Comparison of ENCODE assay signal across 8 mouse cellular contexts in the genomic region with DNA sequence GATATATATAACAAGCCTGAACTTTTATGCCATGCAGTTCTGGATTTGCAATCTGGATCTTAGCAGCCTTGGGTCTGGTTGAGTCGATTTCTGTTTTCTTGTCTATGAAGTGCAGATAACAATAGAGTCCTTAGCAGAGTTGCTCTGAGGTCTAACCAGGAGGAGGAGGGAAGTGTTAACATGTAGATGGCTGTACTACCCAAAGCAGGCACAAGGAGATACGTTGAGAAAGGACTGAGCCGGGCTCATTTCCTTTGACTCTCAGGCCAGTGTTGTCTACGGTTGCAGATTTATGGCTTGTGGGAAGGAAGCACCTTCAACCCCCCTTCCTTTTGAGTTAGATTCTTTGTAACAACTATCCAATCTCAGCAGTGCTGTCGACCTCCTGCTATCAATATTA. TPM values are rescaled to one million over a fixed set of nuclear protein-coding genes. Genes with fewer than 3 reads are reported as not detected.
DNase-seq lines count a peak whose midpoint lies in the region; ATAC-seq and TF ChIP-seq lines count a peak whose summit lies in the region.

No protein-coding gene starts in this region.

- WGBS in embryonic facial prominence, embryonic 12.5 days, result 74% methylated on average over 5 of the region's 5 CpGs

- peaks cover 12% of the 10 kb centered on the region for H3K4me1 ChIP-seq in testis, adult 2 months (ENCODE audit: control insufficient read depth, insufficient read depth, low read length)
- H3K4me1 ChIP-seq in embryonic facial prominence, embryonic 12.5 days, result peaks cover 16% of the 10 kb centered on the region

- H3K9ac ChIP-seq in embryonic facial prominence, embryonic 12.5 days, result peak overlapping the region; percentile 98; the same call in 1 of the 2 replicates

- no peak for DNase-seq in testis, postnatal 14 days (ENCODE audit: low spot score)
- peak; percentile 33 for DNase-seq in kidney, postnatal 14 days
- peak; percentile 69 for DNase-seq in naive thymus-derived CD4-positive, alpha-beta T cell, adult 2 months (ENCODE audit: low read depth)
- DNase-seq in ovary, adult 18-20 months (ENCODE audit: low spot score), result no peak
- no peak for DNase-seq in cerebellum, adult 18-20 months
- no peak for DNase-seq in gastrocnemius, adult 18-20 months (ENCODE audit: low spot score)

- no peaks in the 10 kb centered on the region for H3K27me3 ChIP-seq in testis, adult 2 months (ENCODE audit: control insufficient read depth, insufficient read depth, low read length)
- H3K27me3 ChIP-seq in embryonic facial prominence, embryonic 12.5 days, result no peaks in the 10 kb centered on the region

- TF ChIP-seq CTCF in testis, adult 2 months (IDR thresholded peaks at IDR 0.05; ENCODE audit: control insufficient read depth, insufficient read depth, insufficient replicate concordance, low read depth, low read length), result no peak

- peak overlapping the region; percentile 96; the same call in 1 of the 2 replicates for H3K4me3 ChIP-seq in testis, adult 2 months (ENCODE audit: control insufficient read depth, low read depth, low read length)
- H3K4me3 ChIP-seq in embryonic facial prominence, embryonic 12.5 days, result no peak overlapping the region

- ATAC-seq in embryonic facial prominence, embryonic 12.5 days (ENCODE audit: insufficient number of reproducible peaks, insufficient read depth, low FRiP score, low TSS enrichment), result no peak

- H3K9me3 ChIP-seq in embryonic facial prominence, embryonic 12.5 days, result no peaks in the 10 kb centered on the region

- no peaks in the 10 kb centered on the region for H3K36me3 ChIP-seq in testis, adult 2 months (ENCODE audit: control insufficient read depth, insufficient read depth, low read length)
- no peaks in the 10 kb centered on the region for H3K36me3 ChIP-seq in embryonic facial prominence, embryonic 12.5 days

- peak overlapping the region; percentile 76 for H3K4me2 ChIP-seq in embryonic facial prominence, embryonic 12.5 days (replicated peaks)

- no peak for TF ChIP-seq POLR2A in testis, adult 2 months (IDR thresholded peaks at IDR 0.05; ENCODE audit: control insufficient read depth, low read depth, low read length)

- no peak overlapping the region for H3K27ac ChIP-seq in testis, adult 2 months (ENCODE audit: control insufficient read depth, insufficient read depth, low read depth, low read length)
- no peak overlapping the region for H3K27ac ChIP-seq in embryonic facial prominence, embryonic 12.5 days

RNA-seq across cellular contexts. Expression of gene Arl8b, which starts 1.9 kb away (rescaled TPM):
- 26.0 and 37.0 TPM in 2 replicates for polyA plus RNA-seq in testis, adult 2 months (2012; rRNA removed)
- 60.9 and 69.5 TPM in 2 replicates for polyA plus RNA-seq in embryonic facial prominence, embryonic 12.5 days (2016; fragmentation: Nextera tagmentation; extraction: Ambion mirVana)
- total RNA-seq in gastrocnemius, adult 18-20 months (2021), result 100 to 1,000 TPM; 114 to 126 TPM

RNA-seq across cellular contexts. Expression of gene Edem1, which starts 43.6 kb away (rescaled TPM):
- polyA plus RNA-seq in testis, adult 2 months (2012; rRNA removed), result 5.6 and 7.4 TPM in 2 replicates
- 22.2 and 26.0 TPM in 2 replicates for polyA plus RNA-seq in embryonic facial prominence, embryonic 12.5 days (2016; fragmentation: Nextera tagmentation; extraction: Ambion mirVana)
- 1 to 10 TPM; 2.7 to 5.1 TPM for total RNA-seq in gastrocnemius, adult 18-20 months (2021)

Comparison
In these comparisons a context has a peak if more than half of its experiments do, and no peak if none do; other contexts are left out.
1. DNase-seq: peak in kidney, postnatal 14 days (single experiment) and naive thymus-derived CD4-positive, alpha-beta T cell, adult 2 months (single experiment); none in testis, postnatal 14 days (single experiment), ovary, adult 18-20 months (single experiment), cerebellum, adult 18-20 months (0 of 2) and gastrocnemius, adult 18-20 months (single experiment).